Mouse (Mus musculus) testis, postnatal 10 days (tissue): ENCODE results near the gene Rpl7l1.
"Not testable (repeated sequence)": the region's sequence is repeated elsewhere in the genome, so short reads cannot be mapped to it uniquely, and the experiment has no call there.

ENCODE experiments used
- DNase-seq: peaks from one replicate; pipeline ENCODE4 v3.0.0; 2021; ENCODE audit warnings: low spot score

The Rpl7l1 gene

GRCm38 (mm10) chr17:46782341-46783221 is at the start of gene Rpl7l1:
Rpl7l1 (minus strand) TSS chr17:46782672.
- peak; percentile 92 for DNase-seq

- no peak for DNase-seq
These were observed 47.5 kb upstream of the Rpl7l1 start for GRCm38 (mm10) chr17:46829856-46830535.

- no peak for DNase-seq
These were observed 46.5 kb upstream of the Rpl7l1 start for GRCm38 (mm10) chr17:46828935-46829334.

GRCm38 (mm10) chr17:46823091-46823490 is 40.6 kb upstream of the Rpl7l1 start:
- DNase-seq, result no peak

- no peak for DNase-seq
These were observed 38.2 kb upstream of the Rpl7l1 start for GRCm38 (mm10) chr17:46820628-46821027.

GRCm38 (mm10) chr17:46817734-46818158 is 35.3 kb upstream of the Rpl7l1 start:
- no peak for DNase-seq

GRCm38 (mm10) chr17:46816306-46816705 is 33.8 kb upstream of the Rpl7l1 start:
- DNase-seq, result no peak

GRCm38 (mm10) chr17:46814497-46814896 is 32.0 kb upstream of the Rpl7l1 start:
- no peak for DNase-seq

GRCm38 (mm10) chr17:46813637-46814036 is 31.2 kb upstream of the Rpl7l1 start:
- DNase-seq, result no peak

- no peak for DNase-seq
These were observed 30.0 kb upstream of the Rpl7l1 start for GRCm38 (mm10) chr17:46812442-46812841.

- no peak for DNase-seq
These were observed 28.2 kb upstream of the Rpl7l1 start for GRCm38 (mm10) chr17:46810672-46811071.

GRCm38 (mm10) chr17:46809131-46809830 is 26.8 kb upstream of the Rpl7l1 start:
- DNase-seq, result no peak

- no peak for DNase-seq
These were observed 25.9 kb upstream of the Rpl7l1 start for GRCm38 (mm10) chr17:46808376-46808775.

- no peak for DNase-seq
These were observed 19.3 kb upstream of the Rpl7l1 start for GRCm38 (mm10) chr17:46801761-46802160.

GRCm38 (mm10) chr17:46799680-46800079 is 17.2 kb upstream of the Rpl7l1 start:
- DNase-seq, result no peak

GRCm38 (mm10) chr17:46797386-46797785 is 14.9 kb upstream of the Rpl7l1 start:
- DNase-seq, result no peak

GRCm38 (mm10) chr17:46796743-46797142 is 14.3 kb upstream of the Rpl7l1 start:
- no peak for DNase-seq

- no peak for DNase-seq
These were observed 10.5 kb upstream of the Rpl7l1 start for GRCm38 (mm10) chr17:46792963-46793362.

GRCm38 (mm10) chr17:46787974-46788373 is 5.5 kb upstream of the Rpl7l1 start:
- DNase-seq, result not testable (repeated sequence)

GRCm38 (mm10) chr17:46786952-46787351 is 4.5 kb upstream of the Rpl7l1 start:
- DNase-seq, result no peak

- no peak for DNase-seq
These were observed 722 bp upstream of the Rpl7l1 start for GRCm38 (mm10) chr17:46783222-46783565.

GRCm38 (mm10) chr17:46781876-46782275 is 596 bp downstream of the Rpl7l1 start:
- no peak for DNase-seq

- DNase-seq, result no peak
These were observed 6.4 kb downstream of the Rpl7l1 start for GRCm38 (mm10) chr17:46776087-46776486.
